Mouse (Mus musculus) skeletal muscle tissue, adult 2 months (tissue): Measurements from ENCODE around the gene Rangap1.
A peak's percentile ranks its signal among the peaks of the same experiment; 100 is the strongest.

Source experiments
- DNase-seq: peaks from one replicate; pipeline ENCODE4 v3.0.0-alpha.2; 2012; ENCODE audit warnings: low read depth, low spot score

Rangap1 gene

DNA sequence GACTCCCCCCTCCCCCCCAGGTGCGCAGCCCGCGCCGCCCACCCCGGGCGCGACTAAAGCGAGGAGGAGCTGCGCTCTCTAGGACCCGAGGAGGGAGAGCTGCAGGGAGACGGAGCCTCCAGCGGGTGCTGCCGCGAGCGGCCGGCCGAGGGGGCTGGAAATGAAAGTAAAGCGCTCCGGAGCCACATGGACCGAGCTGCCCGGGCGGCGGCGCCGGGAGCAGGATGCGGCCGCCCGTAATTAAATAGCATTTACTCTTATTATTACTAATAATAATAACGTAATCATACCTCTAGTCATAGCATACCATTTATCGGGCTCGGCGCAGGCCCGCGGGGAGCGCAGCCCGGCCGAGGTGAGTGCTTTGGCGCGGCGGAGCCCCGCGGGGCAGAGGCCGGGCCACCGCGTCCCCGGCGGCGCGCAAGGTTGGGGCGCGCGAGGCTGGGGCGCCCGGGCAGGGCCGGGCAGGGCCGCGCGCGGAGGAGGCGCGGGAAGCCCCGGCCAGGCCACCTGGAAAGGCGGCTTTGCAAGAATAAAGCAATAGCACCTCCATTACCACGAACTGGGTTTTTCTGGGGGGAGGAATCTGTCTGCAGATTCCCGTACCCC, at the start of gene Rangap1, which contains the start of gene Zc3h7b:
Rangap1 (minus strand) TSS at position 539 of the 609 bp plus-strand sequence.
Zc3h7b (plus strand) TSS at position 66 of the 609 bp plus-strand sequence.
- peak; percentile 53 for DNase-seq

DNA sequence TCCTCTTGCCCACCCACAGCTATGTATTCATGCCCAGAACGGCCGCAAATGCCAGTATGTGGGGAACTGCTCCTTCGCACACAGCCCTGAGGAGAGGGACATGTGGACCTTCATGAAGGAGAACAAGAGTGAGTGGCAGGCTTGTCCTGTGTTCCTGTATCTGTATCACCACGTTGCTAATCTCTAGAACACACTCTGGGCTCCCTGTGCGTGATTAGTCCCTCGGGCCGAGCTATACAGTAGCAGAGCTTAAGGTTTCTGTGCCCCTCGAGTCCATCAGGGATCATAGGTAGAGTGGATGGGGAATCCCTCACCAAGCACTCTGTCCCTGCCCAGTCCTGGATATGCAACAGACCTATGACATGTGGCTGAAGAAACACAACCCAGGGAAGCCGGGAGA, 47.1 kb upstream of the Rangap1 start:
- DNase-seq, result no peak

DNA sequence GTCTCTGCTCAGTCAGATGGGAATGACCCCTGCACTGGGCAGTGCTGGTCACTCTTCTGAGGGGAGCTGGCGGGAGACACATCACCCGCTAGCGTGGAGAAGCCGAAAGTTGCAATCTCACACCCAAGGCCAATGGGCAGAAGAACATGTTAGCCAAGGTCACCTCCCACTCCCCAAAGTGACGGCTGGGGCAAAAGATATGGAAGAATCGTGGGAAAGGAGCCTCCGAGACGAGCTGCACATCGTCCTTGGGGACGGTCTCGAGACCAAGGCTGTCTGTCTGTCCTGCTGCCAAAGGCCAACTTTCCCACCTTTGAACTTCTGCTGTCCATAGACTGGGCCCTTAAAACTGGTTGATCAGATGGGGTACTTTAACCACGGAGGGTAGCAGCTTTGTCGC, 42.2 kb upstream of the Rangap1 start:
- no peak for DNase-seq

- no peak for DNase-seq
These were observed 40.4 kb upstream of the Rangap1 start for GRCm38 (mm10) chr15:81785701-81786100.

DNA sequence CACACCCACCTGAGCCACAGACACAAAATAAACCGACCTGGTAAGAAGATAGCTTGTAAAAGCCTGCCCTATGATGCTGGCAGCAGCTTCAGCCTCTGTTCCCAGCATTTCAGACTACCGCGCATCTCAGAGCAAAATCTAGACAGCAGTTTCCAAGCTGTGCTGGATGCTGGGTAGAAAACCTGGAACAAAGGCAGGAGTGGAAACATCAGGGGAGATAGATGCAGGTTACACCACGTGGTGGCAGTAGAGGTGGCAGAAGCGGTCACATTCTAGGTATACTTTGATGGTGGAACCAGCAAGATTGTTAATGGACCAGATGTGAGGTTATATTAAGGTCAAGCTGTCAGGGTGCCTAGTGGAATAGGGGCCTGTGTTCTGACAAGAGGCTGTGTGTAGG, 39.4 kb upstream of the Rangap1 start:
- DNase-seq, result no peak

- no peak for DNase-seq
These were observed 36.5 kb upstream of the Rangap1 start for GRCm38 (mm10) chr15:81781816-81782215.

DNA sequence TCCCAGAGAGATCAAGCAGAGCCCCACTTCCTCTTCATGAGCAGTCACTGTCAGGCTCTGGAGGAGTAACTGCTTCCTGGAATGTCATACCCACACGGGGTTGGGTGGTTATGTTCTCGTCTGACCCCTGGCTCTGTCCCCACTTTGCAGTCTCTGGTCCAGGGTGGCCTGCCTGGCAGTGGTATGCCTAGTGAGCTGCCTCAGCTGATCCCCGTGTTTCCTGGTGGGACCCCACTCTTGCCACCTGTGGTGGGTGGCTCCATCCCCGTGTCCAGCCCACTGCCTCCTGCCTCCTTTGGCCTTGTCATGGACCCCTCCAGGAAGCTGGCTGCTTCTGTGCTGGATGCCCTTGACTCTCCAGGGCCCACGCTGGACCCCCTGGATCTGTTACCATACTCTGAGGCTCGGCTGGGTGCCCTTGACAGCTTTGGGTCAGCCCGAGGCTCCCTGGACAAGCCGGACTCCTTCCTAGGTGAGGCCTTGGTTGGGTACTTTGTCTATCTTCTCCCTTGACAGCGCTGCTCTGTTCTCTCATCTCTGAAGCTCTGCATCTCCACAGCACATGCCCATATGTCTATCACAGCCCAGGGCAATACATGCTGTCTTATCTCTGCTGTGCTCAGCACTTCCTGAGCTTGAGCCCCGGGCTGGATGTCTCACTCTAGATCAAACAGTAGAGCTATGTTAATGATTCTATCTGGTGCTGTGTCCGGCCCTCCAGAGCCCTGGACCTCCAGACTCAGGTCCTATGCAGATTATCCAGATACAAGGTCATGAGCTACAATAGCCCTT, 31.5 kb upstream of the Rangap1 start:
- no peak for DNase-seq

DNA sequence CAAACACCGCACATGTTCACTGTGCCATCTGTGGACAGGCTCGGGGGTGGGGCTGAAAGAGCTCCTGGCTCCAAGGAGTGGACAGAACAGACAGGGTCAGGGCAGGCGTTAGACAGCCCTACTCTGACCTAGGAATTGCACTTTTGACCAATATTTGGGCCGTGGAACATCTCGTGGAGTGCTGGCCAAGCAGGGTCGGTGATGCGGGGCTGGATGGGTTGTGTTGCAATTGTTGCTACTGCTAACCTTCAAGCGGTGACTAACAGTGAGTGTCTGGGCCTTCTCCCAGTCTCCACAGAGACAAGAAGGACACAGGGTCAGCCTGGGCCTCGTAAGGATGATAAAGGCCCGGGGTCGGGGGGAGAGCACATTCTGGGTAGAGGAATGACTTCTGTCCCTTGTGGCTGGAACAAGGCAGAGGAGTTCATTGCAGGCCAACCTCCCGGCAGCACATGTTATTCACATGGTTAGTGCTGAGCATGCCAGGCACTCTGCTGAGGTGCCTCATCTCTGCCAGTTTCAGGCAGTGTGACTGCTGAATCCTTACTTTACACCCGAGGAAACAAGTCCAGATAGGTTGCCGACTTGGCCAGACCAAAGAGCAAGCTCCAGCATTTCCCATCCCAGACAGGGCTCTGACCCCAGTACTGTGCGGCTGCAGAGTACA, 29.3 kb upstream of the Rangap1 start:
- DNase-seq, result peak; percentile 28

- DNase-seq, result no peak
These were observed 27.2 kb upstream of the Rangap1 start for GRCm38 (mm10) chr15:81772431-81773120.

GRCm38 (mm10) chr15:81769037-81769436, 23.7 kb upstream of the Rangap1 start:
- DNase-seq, result no peak

DNA sequence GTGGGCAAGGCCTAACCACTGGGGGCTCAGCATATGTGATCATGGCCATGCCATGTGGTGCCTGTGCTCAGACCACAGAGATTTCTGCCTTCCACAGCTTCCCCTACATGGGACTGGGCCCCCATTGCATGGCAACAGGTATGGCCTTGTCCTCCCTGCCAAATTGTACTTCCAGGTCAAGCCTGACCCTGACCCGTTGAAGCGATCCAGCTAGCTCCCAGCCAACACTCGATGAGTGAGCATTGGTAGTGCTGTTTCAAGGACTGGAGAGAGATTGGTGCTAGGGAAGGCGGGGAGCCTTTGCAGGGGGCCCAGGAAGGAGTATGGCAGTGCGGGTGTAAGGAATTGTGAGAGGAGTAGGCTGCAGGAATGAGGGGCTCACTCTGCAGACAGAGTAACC, 21.1 kb upstream of the Rangap1 start:
- DNase-seq, result no peak

- no peak for DNase-seq
These were observed 20.3 kb upstream of the Rangap1 start for GRCm38 (mm10) chr15:81765651-81766050.

- no peak for DNase-seq
These were observed 19.2 kb upstream of the Rangap1 start for GRCm38 (mm10) chr15:81764573-81764972.

GRCm38 (mm10) chr15:81761959-81762358, 16.6 kb upstream of the Rangap1 start:
- DNase-seq, result no peak

GRCm38 (mm10) chr15:81761381-81761780, 16.1 kb upstream of the Rangap1 start:
- DNase-seq, result no peak

DNA sequence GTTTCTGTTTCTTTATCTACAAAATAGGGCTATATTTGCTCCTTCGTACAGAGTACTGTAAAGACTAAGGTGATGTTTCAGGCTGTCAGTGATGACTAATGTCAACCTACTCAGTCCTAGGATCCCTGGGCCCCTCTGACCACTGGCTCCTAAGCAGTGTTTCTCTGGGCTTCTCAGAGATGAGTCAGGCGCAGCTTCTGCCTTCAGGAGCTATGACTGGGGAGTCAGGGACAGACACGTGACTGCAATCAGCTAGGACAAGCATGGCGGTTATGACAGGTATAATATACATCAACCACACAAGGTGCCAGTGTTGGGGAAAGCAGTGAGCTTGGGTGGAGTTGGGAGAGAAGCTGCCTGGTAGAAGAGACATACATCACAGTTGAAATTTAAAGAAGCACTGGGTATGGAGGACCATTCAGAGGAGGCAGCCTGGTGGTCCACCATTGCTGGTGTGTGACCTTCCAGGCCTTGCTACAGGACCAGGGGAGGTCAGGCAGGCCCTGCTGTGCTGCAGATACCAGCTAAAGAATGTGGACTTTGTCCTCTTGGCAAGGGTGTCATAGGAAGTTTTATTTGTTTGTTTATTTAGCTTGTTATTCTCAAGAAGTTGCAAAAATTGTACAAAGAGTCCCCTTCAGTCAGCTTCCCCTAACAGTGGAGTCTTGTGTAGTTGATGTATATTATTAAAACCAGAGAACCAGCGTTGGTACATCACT, 15.2 kb upstream of the Rangap1 start:
- DNase-seq, result no peak

- no peak for DNase-seq
These were observed 14.2 kb upstream of the Rangap1 start for GRCm38 (mm10) chr15:81759542-81759941.

GRCm38 (mm10) chr15:81758701-81759100, 13.4 kb upstream of the Rangap1 start:
- DNase-seq, result no peak

DNA sequence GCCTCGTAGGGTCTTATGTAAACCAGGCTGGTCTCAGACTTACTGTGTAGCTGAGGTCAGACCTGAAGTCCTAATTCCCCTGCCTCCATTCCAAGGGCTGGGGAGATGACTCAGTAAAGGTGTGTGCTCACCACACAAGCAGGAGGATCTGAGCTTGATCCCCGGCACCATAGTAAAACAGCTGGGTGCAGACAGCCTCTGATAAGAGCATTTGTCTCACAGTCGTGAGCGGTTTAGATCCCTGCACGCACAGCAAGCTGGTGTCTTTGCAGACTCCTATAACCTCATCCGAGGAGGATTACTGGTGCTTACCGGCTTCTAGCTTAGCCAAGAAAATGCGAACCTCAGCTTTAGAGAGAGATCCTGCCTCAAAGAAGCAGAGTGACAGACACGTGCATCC, 8.3 kb upstream of the Rangap1 start:
- DNase-seq, result no peak

- DNase-seq, result no peak
These were observed 4.4 kb upstream of the Rangap1 start for GRCm38 (mm10) chr15:81749742-81750141.

GRCm38 (mm10) chr15:81745601-81746114, 328 bp upstream of the Rangap1 start:
- no peak for DNase-seq
